Mouse (Mus musculus) testis, postnatal 10 days (tissue): ENCODE results near the gene Izumo2.
"Not testable (repeated sequence)": the region's sequence is repeated elsewhere in the genome, so short reads cannot be mapped to it uniquely, and the experiment has no call there.

Experiments
- DNase-seq: peaks from one replicate; pipeline ENCODE4 v3.0.0; 2021; ENCODE audit warnings: low spot score

The Izumo2 gene

DNA sequence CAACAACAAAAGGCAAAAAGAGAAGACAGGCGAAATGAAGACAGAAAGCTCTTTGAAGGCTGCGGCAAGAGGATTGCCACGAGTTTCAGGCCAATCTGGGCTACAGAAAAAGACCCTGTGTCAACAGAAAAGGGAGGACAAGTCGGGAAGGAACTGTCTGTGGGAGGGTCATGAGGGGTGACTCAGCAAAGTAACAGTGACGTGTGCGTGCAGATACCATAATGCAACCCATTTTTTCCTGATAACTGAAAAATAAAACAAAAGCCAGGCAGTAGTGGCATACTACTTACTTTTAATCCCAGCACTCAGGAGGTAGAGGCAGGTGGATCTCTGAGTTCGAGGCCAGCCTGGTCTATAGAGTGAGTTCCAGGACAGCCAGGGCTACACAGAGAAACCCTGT lies 10.6 kb upstream of the Izumo2 start:
- DNase-seq = no peak

GRCm38 (mm10) chr7:44701921-44702320 lies 6.6 kb upstream of the Izumo2 start:
- no peak for DNase-seq

- DNase-seq = peak; percentile 54
Measured at GRCm38 (mm10) chr7:44702985-44703384, 5.6 kb upstream of the Izumo2 start.

DNA sequence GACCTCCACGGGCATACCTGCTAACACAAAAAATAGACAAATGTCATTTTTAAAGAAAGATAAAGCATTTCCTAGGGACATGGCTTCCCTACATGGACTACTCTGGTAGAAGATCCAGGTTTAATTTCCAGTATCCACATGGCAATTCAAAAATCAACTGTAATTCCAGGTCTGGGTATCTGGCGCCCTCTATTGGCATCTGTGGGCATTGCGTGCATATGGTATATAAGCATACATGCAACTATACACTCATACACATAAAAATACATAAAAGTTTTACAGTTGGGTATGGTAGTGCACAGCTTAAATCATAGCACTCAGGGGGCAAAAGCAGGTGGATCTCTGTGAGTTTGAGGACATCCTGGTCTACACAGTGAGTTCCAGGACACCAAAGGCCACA lies 4.2 kb upstream of the Izumo2 start:
- peak; percentile 74 for DNase-seq

DNA sequence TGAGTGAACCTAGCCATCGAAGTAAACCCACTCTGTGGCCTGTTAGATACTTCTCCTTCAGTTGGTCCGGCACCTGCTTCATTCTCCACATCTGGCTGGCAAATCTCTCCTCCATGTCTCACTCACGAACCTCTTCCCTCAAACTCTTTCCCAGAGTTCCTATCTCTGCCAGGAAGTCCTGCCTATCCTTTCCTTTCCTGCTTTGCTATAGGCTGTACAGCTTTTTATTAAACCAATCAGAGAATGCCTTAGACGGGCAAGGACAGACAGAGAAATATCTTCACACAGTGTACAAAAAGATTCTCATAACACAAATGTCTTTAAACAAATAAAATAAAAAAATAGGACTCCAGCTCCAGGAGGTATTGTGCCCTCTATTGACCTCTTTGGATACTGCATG lies 3.5 kb upstream of the Izumo2 start:
- no peak for DNase-seq

DNA sequence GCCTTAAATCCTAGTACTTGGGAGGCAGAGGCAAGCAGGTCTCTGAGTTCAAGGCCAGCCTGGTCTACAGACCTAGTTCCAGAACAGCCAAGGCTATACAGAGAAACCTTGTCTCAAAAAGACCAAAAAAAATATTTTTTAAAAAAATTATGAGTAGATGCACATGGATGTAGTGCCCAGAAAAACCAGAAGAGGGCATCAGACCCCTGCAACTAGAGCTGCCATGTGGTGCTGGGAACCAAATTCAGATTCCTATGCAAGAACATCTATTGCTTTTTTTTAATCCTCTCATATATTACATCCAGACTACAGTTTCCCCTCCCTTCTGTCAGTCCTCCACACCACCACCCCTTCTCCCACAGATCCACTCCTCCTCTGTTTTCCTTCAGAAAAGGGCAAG lies 2.2 kb upstream of the Izumo2 start:
- no peak for DNase-seq

DNA sequence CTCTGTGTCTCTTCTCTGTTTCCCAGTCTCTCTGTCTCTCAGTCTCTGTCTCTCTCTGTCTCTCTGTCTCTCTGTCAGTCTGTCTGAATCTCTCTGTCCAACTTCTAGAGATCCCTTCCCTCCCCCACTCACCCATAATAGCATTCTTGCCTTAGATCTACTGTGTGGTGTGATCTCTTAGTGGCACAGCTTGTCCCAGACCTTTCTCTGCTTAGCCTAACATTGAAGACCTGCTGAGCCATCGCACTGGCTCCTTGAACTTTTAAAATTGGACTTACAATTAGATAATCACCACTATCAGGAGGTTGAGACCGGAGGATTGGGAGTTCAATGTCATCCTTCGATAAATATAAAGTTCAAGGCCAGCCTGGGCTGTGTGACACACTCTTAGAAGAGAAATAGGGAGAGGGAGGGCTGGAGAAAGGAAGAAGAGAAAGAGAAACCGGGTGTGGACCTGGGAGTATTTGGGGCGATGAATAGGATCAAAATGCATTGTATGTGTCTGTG lies 1.3 kb upstream of the Izumo2 start:
- DNase-seq = no peak

- DNase-seq = not testable (repeated sequence)
Measured at GRCm38 (mm10) chr7:44708093-44708492, 449 bp upstream of the Izumo2 start.

DNA sequence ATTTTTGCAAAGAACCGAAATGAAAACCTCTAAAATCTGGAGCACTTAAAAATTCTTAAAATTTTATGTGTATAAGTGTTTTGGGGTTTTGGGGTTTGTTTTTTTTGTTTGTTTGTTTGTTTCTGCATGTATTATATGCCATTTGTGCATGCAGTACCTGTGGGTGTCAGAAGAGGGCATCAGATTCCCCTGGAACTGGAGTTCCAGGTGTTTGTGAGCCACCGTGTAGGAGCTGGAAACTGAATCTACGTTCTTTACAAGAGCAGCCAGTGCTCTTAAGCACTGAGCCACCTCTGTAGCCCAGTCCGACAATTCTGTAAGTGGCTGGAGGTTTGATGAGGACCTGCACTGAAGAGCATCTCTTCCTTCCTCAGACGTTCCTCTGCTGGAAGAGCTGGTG lies 1.3 kb downstream of the Izumo2 start:
- DNase-seq = no peak

GRCm38 (mm10) chr7:44722058-44722457 lies 13.5 kb downstream of the Izumo2 start:
- DNase-seq = no peak

GRCm38 (mm10) chr7:44724316-44724715 lies 15.8 kb downstream of the Izumo2 start:
- DNase-seq = no peak

- DNase-seq = no peak
Measured at GRCm38 (mm10) chr7:44726343-44726742, 17.8 kb downstream of the Izumo2 start.

- DNase-seq = no peak
Measured at GRCm38 (mm10) chr7:44727151-44727550, 18.6 kb downstream of the Izumo2 start.

DNA sequence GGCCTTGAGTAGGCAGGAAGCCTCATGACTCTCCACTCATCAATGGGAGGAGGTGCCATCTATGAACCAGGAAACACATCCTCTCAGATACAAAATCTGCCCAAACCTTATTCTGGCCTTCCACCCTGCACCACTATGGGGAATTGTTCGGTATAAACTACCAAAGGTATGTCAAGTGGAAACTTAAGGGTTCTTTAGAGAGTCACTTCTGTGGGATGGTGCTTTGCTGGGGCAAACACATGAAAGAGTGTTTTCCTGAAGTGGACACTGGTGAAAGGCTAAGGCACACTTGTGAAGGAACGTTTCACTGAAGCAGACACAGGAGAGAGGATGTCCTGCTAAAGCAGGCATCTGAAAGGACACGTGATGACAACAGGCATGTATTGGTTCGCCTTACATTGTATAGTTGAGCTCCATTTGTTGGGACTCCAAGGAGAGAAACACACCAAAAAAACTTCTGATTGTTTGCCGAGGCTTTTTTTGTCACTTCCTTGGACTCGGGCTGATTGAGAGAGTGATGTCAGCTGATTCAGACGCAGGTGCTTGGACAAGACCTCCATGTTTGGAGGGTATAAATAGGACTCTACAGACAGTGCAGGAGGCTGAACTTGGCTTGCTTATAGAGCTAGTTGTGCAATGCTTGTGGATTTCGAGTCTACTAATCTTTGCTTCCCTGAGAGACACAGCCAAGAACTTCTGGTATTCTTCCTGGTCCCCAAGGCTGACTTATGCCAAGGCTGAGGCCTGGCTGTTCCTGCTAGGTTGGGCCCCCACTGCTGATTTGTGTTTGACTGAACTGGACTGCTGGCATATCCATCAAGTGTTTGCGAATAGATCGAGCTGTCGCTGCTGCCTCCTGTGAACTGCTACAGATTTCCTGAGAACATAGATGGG lies 19.8 kb downstream of the Izumo2 start:
- no peak for DNase-seq

DNA sequence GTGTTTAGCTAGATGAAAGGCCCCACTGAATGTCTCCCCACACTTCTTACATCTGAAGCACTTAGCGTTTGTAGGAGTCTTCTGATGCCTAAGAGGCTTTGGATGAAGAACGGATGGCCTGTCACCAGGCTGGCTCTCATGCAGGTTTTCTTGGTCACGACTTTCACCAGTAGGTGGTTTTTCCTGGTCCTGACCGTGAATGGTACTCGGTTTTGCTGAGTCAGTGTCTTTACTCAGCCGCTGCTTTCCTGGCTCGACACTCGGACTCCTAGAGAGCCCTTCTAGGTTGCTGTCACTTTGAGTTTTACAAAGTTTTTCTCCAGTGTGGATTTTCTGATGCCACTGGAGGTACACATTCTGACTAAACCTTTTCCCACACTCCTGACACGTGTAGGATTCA lies 25.2 kb downstream of the Izumo2 start:
- no peak for DNase-seq

DNA sequence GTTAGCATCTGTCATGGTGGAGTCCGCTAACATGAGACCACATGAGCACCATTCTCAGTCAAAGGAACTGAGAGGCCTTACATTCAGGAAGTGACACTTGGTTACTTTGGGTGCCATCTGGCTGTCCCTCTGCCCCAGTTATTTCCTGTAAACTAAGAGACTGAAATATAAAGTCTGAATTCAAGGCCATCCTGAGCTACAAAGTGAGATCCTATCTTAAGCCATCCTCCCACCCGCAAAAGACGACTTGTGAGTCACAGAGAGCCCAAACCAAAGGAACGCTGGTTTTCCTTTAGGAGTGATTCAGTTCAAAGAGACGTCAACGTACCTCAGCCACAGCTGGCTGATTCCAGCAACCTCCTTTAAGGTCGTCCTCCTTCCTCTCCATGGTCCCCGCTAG lies 32.8 kb downstream of the Izumo2 start:
- no peak for DNase-seq

GRCm38 (mm10) chr7:44744270-44744669 lies 35.7 kb downstream of the Izumo2 start:
- DNase-seq = no peak

DNA sequence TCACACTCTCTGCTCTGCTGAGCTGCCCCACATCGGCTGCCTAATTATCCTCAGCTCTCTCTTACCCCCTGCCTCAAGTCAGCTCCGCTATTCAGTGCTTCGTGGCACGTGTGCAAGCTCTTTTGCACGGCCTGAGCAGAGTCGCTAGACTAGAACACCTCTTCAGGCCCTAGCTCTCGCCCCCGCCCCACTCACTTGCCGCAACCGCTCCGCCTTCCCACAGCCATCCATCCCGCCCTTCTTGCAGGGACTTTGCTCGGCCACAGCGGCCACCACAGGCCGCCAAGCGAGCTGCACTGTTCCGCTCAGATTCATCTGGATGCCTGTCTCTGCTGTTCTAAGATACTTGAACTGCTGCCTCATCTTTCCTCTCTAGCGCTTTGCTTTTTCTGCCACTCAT lies 36.5 kb downstream of the Izumo2 start:
- peak; percentile 84 for DNase-seq

DNA sequence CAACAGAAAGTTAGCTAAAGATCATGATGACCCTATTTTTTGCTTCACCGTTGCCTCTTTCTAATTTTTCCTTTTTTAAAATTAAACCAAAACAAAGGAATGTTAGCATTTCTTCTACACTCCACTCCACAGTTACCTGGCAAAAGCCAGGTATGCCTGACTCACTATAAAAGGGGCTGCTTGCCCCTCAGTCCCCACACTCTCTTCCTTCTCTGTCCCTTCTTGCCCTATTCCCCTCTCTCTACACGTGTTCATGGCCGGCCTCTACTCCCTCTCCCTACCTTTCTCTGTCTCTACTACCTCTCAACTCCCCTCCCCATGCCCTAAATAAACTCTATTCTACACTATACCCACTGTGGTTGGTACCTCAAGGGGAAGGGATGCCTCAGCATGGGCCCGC lies 38.6 kb downstream of the Izumo2 start:
- no peak for DNase-seq

DNA sequence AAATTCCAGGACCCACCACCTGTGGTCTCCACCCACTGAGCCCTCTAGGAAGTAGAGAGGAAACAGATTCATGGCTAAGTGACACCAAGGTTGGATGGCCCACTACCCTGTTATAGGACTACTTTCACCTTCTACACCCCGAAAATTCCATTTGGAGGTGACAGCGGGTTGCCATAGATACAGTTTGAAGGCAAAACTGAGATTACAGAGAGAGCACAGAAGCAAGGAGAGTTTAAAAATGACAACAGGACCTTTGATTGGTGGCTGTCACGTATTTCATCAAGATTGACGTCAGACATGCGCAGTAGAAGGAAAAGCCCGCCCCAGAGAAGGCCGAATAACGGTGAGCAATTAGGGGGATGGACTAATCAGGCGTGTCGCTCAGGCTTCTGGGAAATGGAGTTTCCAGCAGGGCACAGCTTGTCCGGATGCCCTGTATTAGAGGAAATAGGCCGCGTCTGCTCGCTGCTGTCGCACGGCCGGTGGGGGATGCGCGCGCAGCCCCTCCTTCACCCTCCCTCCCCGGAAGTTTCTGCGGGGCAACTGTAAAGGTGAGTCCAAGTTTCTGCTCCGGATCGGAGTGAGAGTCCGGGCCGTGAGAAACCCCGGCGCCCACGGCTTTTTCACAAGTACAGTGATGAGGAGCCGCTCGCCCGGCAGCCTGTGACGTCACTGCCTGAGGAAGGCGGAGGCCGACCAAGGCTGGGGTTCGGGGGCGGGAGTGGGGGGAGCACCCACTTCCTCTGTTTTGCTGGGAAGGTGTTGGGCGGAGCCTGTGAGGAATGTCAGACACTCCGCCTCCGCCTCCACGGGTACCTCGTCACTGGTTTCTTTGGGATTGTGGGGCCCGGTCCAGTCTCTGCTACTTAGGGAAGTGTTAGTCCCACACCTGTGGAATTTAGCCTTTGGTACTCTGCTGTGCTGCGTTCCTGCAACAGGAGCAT lies 39.8 kb downstream of the Izumo2 start, which contains the start of gene Vrk3:
Gene Vrk3 (plus strand): TSS at position 313 of the 944 bp plus-strand sequence.
- DNase-seq = peak; percentile 94

DNA sequence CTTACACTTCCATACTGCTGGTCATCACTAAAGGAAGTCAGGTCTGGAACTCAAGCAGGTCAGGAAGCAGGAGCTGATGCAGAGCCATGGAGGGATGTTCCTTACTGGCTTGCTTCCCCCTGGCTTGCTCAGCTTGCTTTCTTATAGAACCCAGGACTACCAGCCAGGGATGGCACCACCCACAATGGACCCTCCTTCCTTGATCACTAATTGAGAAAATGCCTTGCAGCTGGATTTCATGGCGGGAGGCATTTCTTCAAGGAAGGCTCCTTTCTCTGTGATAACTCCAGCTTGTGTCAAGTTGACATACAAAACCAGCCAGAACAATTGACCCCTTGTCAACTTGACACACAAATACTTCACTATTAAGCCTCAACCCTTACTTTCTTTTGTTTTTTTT lies 42.4 kb downstream of the Izumo2 start, which contains the start of gene Zfp473:
Gene Zfp473 (minus strand): TSS at position 101 of the 400 bp plus-strand sequence.
- DNase-seq = not testable (repeated sequence)

- no peak for DNase-seq
Measured at GRCm38 (mm10) chr7:44757164-44757563, 48.6 kb downstream of the Izumo2 start.
